Mouse (Mus musculus) layer of hippocampus, postnatal 36 days (tissue): ENCODE results near the gene A730015C16Rik. TPM values are rescaled to one million over a fixed set of nuclear protein-coding genes. Genes with fewer than 3 reads are reported as not detected.

Experiments used
- DNase-seq, 2 experiments: peaks; one replicate each; pipeline ENCODE4 v3.0.0; 2022
- total RNA-seq, 2 experiments: library from RNA; stranded (reverse); gene quantifications; 2 replicates each; pipeline ENCODE4 v1.2.3; 2021

A730015C16Rik gene
- total RNA-seq = not detected

- peak in 1 of 2 experiments; percentile 16 for DNase-seq
These were observed at the start of gene A730015C16Rik for GRCm38 (mm10) chr4:108848505-108848848. Gene A730015C16Rik (minus strand): TSS chr4:108848619.

DNA sequence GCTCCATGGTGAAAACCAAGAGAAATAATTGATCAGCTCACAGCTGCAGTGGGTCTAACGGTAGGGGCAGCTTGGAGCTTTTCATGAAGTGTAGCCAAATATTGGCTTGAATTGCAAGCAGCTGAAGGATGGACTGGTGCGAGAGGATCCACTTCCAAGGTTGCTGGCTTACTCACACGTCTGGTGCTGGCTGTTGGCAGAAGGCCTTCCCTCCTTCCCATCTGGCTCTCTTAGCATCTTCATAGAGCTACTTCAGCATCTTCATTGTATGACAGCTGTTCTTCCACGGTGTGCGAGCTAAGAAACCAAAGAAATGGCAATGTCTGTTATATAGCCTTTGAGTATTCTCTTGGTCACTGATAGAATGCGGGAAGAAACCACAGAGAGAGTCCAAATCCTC, 42.5 kb upstream of the A730015C16Rik start:
- DNase-seq = no peak

DNA sequence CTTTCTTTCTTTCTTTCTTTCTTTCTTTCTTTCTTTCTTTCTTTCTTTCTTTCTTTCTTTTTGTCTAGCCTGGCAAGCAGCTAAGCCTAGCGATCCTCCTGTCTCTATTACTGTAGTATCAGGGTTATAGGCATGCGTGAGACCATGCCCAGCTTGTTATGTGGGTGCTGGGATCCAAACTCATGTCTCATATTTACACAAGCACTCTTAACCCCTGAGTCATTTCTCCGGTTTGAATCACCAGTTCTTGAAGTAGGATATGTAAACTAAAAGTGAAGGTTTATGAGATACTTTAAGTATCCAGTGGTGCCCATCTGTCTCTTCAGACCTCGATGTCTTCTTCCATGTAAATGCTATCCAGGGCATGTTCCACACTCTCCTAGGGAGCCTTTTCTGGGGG, 39.0 kb upstream of the A730015C16Rik start:
- DNase-seq = no peak

GRCm38 (mm10) chr4:108883815-108884214, 35.4 kb upstream of the A730015C16Rik start:
- DNase-seq = no peak

GRCm38 (mm10) chr4:108878963-108879822, 30.8 kb upstream of the A730015C16Rik start, which contains the start of gene Rab3b:
Gene Rab3b (plus strand): TSS chr4:108879063.
- DNase-seq = peak; percentile 20 to 31

- DNase-seq = no peak
These were observed 29.5 kb upstream of the A730015C16Rik start for GRCm38 (mm10) chr4:108877901-108878300.

GRCm38 (mm10) chr4:108873746-108874145, 25.3 kb upstream of the A730015C16Rik start:
- no peak for DNase-seq

- peak; percentile 70 to 87 for DNase-seq
These were observed 21.4 kb upstream of the A730015C16Rik start for GRCm38 (mm10) chr4:108869730-108870374.

DNA sequence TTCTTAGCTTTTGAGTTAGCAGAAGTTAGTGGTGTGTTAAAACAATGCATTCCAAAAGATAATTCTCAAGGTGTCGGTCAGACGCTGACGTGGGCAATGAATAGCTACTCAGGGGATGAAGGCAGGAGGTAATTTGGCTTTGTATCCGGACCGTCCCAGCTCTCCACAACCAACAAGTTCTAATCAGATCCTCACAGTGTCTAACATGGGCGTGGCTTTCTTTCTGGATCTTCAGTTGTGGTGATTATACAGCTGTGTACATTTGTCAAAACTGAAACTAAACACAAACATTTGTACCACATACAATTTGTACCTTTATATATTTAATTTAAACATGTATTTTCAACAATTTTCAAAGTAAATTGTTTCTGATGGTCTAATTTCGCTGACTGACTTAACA, 18.4 kb upstream of the A730015C16Rik start:
- DNase-seq = no peak

DNA sequence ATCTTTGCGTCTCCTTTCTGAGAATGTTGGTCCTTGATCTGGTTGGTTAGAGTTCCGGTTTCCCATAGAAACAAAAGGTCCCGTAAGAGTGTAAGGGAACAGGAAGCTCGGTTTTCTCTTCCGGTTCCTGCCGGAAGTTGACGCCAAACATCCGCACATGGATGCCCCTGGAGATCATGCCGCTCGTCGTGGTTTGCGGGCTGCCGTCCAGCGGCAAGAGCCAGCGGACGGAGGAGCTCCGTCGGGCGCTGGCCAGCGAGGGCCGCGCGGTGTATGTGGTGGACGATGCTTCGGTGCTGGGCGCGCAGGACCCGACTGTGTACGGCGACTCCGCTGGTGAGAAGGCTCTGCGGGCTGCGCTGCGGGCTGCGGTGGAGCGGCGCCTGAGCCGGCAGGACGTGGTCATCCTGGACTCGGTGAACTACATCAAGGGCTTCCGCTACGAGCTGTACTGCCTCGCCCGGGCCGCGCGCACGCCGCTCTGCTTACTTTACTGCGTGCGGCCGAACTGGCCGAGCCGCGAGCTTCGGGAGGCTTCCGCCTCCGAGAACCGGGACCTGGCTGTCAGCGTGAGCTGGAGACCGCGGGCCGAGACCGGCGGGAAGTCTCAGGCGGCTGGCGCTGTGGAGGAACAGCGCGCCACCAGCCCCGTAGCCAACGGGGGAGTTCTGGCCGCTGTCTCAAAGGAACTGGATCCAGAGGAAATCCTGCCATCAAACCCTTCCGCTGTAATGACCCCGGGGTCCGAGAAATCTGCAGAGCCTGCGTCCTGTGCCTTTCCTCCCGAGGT, 509 bp downstream of the A730015C16Rik start, which contains the start of gene Kti12:
Gene Kti12, plus strand, starts transcription at position 71 of the 790 bp plus-strand sequence.
- peak; percentile 83 for DNase-seq

- no peak for DNase-seq
These were observed 2.4 kb downstream of the A730015C16Rik start for GRCm38 (mm10) chr4:108845824-108846569.

GRCm38 (mm10) chr4:108843336-108843735, 5.1 kb downstream of the A730015C16Rik start:
- no peak for DNase-seq

DNA sequence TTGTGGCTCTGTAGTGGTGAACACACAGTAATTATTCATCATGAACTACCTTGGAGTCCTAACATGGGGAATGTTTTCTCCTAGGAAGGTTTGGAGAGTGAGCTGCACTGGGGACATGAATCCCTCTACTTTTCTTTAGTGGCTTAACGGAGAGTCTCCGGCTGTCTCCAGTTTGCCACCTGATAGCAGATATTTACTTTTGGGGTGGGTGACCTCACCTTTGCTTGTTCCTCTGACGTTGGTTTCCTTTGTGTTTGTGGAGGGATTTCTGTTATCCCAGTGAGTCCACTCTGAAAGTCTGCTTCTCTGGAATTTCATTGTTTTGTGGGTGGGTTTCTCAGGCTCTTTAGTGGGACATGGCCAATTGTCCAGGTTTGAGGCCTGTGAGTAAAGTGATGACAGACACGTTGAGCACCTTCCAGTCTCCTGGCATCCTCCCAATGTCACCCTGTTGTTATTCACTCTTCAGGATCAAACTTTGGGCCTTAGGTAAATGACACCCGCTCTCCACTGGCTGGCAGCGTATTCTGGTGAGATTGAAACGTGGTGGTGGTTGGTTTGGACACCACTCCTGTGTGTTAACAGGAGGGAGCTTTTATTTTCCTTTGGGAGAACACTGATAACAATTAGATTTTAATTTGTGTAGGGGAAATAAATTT, 6.4 kb downstream of the A730015C16Rik start:
- DNase-seq = no peak

- peak; percentile 13 for DNase-seq
These were observed 10.4 kb downstream of the A730015C16Rik start for GRCm38 (mm10) chr4:108838031-108838430.

DNA sequence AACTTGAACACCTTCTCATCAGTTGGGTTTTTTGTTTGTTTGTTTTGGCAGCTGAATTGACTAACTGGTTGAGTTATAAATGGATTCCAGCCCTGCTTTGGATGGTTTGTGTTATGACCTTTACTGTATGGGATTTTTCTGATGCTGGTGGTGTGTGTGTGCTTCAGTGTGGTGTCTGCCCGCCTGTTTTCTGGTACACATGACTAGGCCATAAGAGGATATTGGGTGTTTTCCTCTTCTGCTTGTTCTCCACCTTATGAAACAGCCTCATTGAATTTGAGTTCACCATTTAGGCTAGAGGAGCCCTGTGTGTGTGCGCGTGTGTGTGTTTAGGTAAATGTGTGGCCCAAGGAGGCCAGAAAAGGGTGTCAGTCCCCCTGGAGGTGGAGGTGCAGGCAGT, 12.9 kb downstream of the A730015C16Rik start:
- DNase-seq = no peak

DNA sequence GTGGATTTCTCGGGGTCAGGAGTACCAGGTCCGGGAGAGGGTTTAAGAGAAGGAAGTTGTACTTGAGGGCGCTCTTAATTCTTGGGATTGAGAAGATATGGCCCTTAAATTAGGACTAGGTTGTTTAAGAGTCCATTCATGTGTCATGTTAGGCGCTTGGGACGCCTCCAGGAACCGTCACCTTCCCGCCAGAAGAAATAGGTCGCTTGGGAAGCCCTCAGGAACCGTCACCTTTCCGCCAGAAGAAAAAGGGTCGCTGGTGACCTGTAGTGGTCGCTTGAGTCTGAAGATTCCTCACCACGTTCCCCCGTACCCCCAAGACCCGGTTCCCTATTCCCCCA, 13.5 kb downstream of the A730015C16Rik start:
- no peak for DNase-seq

DNA sequence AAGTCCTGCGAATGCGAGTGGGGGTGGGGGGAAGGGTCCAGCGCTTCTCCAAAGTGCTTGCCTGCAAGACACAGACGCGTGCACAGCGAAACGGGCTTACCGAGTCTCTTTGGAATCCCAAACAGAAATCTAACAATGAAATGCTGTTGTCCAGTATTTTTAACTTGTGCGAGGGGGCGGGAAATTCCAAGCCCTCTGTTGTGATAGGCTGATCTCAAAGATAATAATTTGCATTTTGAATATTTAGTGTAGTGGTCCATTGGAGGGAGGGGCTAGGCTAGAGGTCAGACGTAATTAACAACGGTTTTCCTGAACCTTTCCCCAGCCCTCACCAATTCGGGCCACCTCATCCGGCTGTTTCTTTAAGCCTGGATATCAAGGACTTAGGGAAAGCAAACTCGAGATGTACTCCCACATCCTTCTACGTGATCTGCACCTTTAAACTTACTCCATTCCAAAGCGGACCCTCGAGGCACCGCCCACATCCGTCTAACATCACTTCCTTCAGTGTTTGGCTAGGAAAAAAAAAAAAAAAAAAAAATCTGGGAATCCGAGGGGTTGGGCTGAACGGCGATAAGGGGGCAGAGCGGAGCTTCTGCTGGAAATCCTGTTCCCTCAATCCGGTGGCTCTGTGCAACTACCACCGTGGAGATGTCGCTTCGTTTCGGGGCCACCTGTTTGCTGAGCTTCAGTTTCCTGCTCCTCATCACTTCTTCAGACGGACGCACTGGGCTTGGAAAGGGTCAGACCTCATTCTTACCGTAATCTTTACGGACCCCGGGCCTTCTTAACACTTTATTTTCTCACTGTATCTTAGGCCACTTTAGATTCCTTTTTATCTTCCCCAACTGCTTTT, 14.1 kb downstream of the A730015C16Rik start, which contains the start of gene Txndc12:
Gene Txndc12, plus strand, starts transcription at position 487 of the 856 bp plus-strand sequence.
- peak; percentile 79 to 80 for DNase-seq

GRCm38 (mm10) chr4:108833828-108834114, 14.6 kb downstream of the A730015C16Rik start:
- no peak for DNase-seq

DNA sequence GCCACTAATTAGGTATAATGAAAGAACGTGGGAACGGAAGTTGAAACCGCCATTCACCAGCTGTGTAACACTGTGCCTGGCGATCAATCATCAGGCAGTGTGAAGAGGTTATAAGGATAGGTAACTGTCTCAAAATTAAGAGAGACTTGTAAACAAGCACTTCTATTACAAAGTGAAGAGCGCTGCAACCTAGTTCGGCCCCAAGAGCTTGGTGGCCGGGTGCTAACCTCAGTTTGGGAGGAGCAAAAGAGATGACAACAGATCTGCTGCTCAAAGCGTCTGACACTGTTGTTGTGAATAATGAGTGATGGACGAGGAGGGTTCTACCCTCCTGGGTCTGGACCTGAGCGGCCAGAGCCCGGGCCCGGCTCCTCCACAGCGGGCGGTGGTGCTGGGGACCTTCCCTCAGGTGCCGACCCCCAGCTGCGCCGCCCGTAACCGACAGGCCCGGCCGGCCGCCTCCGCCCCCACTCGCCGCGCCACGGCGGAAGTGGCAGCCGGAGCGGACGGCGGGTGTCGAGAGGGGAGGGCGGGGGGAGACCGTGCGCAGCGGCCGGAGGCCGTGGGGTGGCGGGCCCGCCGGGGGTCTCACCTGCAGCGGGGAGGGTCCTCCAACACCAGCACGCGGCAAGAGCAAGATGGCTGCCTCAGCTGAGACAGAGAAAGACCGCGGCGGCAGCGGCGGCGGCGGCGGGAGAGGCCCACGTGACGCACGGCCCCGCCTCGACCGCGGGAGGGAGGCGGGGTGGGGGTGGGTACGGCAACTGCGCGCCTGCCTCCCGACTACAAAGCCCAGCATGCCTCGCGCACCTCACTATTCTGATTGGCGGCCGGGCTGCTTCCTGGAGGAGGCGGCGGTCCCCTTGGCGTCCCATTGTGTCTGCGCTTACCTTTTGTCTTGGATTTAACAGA, 15.2 kb downstream of the A730015C16Rik start, which contains the start of gene Btf3l4:
Gene Btf3l4, minus strand, starts transcription at position 699 of the 912 bp plus-strand sequence.
- DNase-seq = peak; percentile 87 to 88
